Mouse (Mus musculus): Measurements from ENCODE around the gene Ranbp10. TPM values are rescaled to one million over a fixed set of nuclear protein-coding genes. Genes with fewer than 3 reads are reported as not detected.

Gene Ranbp10
- polyA plus RNA-seq, 1 experiment from 2014 or later, result 9.6 TPM

DNA sequence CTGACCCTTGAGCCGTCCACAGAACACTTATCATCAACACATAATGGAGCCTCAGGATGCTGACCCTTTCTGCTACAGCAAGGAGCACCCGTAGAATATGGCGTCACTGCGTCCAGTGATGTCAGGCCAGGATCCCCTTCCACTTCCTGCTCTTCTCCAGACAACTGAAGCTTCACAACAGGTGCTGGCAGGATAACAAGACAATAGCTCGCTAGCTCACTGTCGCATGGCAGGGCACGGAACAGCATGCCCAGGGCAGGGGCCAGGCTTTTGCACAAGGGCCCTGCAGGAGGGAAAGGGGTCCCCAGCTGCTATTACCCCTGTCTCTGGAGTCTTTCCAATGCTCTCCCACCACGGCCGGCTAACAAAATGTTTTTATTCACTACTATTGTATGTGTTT is 104.3 kb downstream of the Ranbp10 start:
- DNase-seq (ENCODE audit: low spot score), result no peak
- Histone ChIP-seq H3K4me1 (no peaks in the 10 kb centered on the region), H3K27me3 (ENCODE audit: low read depth, poor library complexity, severe bottlenecking) (no peaks in the 10 kb centered on the region), H3K9me3 (replicated peaks) (no peaks in the 10 kb centered on the region), H3K4me3 (no peak overlapping the region), H3K36me3 (peaks cover 55% of the 10 kb centered on the region), H3K27ac (replicated peaks) (no peak overlapping the region)
- WGBS, result 92% methylated on average over 9 of the region's 9 CpGs

DNA sequence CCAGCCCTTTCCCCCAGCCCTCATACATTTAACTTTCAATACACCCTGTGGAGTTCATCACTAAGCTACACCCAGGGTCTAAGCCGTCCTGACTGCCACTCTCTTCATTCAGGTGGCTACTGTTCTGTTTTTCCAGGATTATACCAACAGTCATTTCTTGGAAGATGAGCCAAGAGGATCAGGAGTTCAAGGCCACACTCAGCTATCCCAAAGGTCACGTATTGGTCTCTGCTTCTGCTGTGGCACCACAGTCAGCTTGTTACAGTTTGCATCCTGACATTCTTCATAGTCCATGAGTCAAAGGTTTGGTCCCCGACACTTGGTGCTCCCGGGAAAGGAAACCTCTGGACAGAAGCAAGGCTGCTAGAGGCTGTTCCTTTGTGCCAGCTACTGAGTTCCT is 107.5 kb downstream of the Ranbp10 start:
- Histone ChIP-seq H3K36me3 (peaks cover 50% of the 10 kb centered on the region), H3K27ac (replicated peaks) (no peak overlapping the region), H3K4me3 (no peak overlapping the region), H3K27me3 (ENCODE audit: low read depth, poor library complexity, severe bottlenecking) (no peaks in the 10 kb centered on the region), H3K4me1 (no peaks in the 10 kb centered on the region), H3K9me3 (replicated peaks) (no peaks in the 10 kb centered on the region)
- no peak for DNase-seq (ENCODE audit: low spot score)
- WGBS, result 87% methylated on average over 4 of the region's 4 CpGs

Other genes with a start within 250 kb of the Ranbp10 start
- 15.9 and 20.0 TPM in 2 replicates for gene Ripor1, start 222.1 kb downstream of the Ranbp10 start, polyA plus RNA-seq (2016; fragmentation: Nextera tagmentation; extraction: Ambion mirVana)
- gene Ctcf, start 190.8 kb downstream of the Ranbp10 start, polyA plus RNA-seq (2016; fragmentation: Nextera tagmentation; extraction: Ambion mirVana), result 137 TPM in 2 replicates
- 0.29 and 0.62 TPM in 2 replicates for gene Agrp, start 190.0 kb downstream of the Ranbp10 start, polyA plus RNA-seq (2016; fragmentation: Nextera tagmentation; extraction: Ambion mirVana)
- gene Carmil2, start 141.1 kb downstream of the Ranbp10 start, polyA plus RNA-seq (2016; fragmentation: Nextera tagmentation; extraction: Ambion mirVana), result 2.0 and 3.5 TPM in 2 replicates
- gene Acd, start 126.2 kb downstream of the Ranbp10 start, polyA plus RNA-seq (2016; fragmentation: Nextera tagmentation; extraction: Ambion mirVana), result 76.5 and 89.9 TPM in 2 replicates
- gene Pard6a, start 126.2 kb downstream of the Ranbp10 start, polyA plus RNA-seq (2016; fragmentation: Nextera tagmentation; extraction: Ambion mirVana), result 25.9 and 28.2 TPM in 2 replicates
- gene 4933405L10Rik, start 119.7 kb downstream of the Ranbp10 start, polyA plus RNA-seq (2016; fragmentation: Nextera tagmentation; extraction: Ambion mirVana), result not detected in 2 replicates
- gene Enkd1, start 119.1 kb downstream of the Ranbp10 start, polyA plus RNA-seq (2016; fragmentation: Nextera tagmentation; extraction: Ambion mirVana), result 45.1 and 52.7 TPM in 2 replicates
- 35.0 and 39.5 TPM in 2 replicates for gene Gfod2, start 68.7 kb downstream of the Ranbp10 start, polyA plus RNA-seq (2016; fragmentation: Nextera tagmentation; extraction: Ambion mirVana)
- 0.22 and 0.23 TPM in 2 replicates for gene Tsnaxip1, start 381 bp upstream of the Ranbp10 start, polyA plus RNA-seq (2016; fragmentation: Nextera tagmentation; extraction: Ambion mirVana)
- 55.7 and 62.6 TPM in 2 replicates for gene Cenpt, start 25.9 kb upstream of the Ranbp10 start, polyA plus RNA-seq (2016; fragmentation: Nextera tagmentation; extraction: Ambion mirVana)
- gene Thap11, start 27.8 kb upstream of the Ranbp10 start, polyA plus RNA-seq (2016; fragmentation: Nextera tagmentation; extraction: Ambion mirVana), result 82.2 and 88.1 TPM in 2 replicates
- 375 and 418 TPM in 2 replicates for gene Nutf2, start 33.2 kb upstream of the Ranbp10 start, polyA plus RNA-seq (2016; fragmentation: Nextera tagmentation; extraction: Ambion mirVana)
- gene Edc4, start 53.5 kb upstream of the Ranbp10 start, polyA plus RNA-seq (2016; fragmentation: Nextera tagmentation; extraction: Ambion mirVana), result 74.0 and 81.5 TPM in 2 replicates
- gene Nrn1l, start 66.2 kb upstream of the Ranbp10 start, polyA plus RNA-seq (2016; fragmentation: Nextera tagmentation; extraction: Ambion mirVana), result 0.39 and 0.54 TPM in 2 replicates
- 29.9 and 32.2 TPM in 2 replicates for gene Pskh1, start 73.1 kb upstream of the Ranbp10 start, polyA plus RNA-seq (2016; fragmentation: Nextera tagmentation; extraction: Ambion mirVana)
- 1.3 and 1.4 TPM in 2 replicates for gene Ctrl, start 106.5 kb upstream of the Ranbp10 start, polyA plus RNA-seq (2016; fragmentation: Nextera tagmentation; extraction: Ambion mirVana)
- gene Psmb10, start 111.1 kb upstream of the Ranbp10 start, polyA plus RNA-seq (2016; fragmentation: Nextera tagmentation; extraction: Ambion mirVana), result 29.1 TPM in 2 replicates
- 1.0 and 1.2 TPM in 2 replicates for gene Lcat, start 116.0 kb upstream of the Ranbp10 start, polyA plus RNA-seq (2016; fragmentation: Nextera tagmentation; extraction: Ambion mirVana)
- 16.9 and 18.7 TPM in 2 replicates for gene Slc12a4, start 138.7 kb upstream of the Ranbp10 start, polyA plus RNA-seq (2016; fragmentation: Nextera tagmentation; extraction: Ambion mirVana)
- not detected in 2 replicates for gene Dpep3, start 152.1 kb upstream of the Ranbp10 start, polyA plus RNA-seq (2016; fragmentation: Nextera tagmentation; extraction: Ambion mirVana)
- 21.4 and 21.5 TPM in 2 replicates for gene Dus2, start 164.0 kb upstream of the Ranbp10 start, polyA plus RNA-seq (2016; fragmentation: Nextera tagmentation; extraction: Ambion mirVana)
- 0.17 TPM in 1 of 2 replicates, not detected in the other for gene Dpep2nb, start 178.6 kb upstream of the Ranbp10 start, polyA plus RNA-seq (2016; fragmentation: Nextera tagmentation; extraction: Ambion mirVana)
- gene Ddx28, start 184.5 kb upstream of the Ranbp10 start, polyA plus RNA-seq (2016; fragmentation: Nextera tagmentation; extraction: Ambion mirVana), result 22.6 and 23.0 TPM in 2 replicates
- 5.3 and 5.9 TPM in 2 replicates for gene Nfatc3, start 231.5 kb upstream of the Ranbp10 start, polyA plus RNA-seq (2016; fragmentation: Nextera tagmentation; extraction: Ambion mirVana)

Data from midbrain, embryonic 10.5 days (tissue).